Mouse (Mus musculus): ENCODE measurements at regions not wholly inside any gene's neighbourhood (a gene's known extent, or its start where the extent isn't known, plus 50 kb on each side); places are given as distances from the start of the nearest gene placed in this dataset.

- in situ Hi-C loops (cut with MboI, MseI) = no loop called here
These were observed 71.0 kb upstream of the Ctnnb1 start for GRCm38 (mm10) chr9:120857849-120858510.

GRCm38 (mm10) chr9:120860969-120861595 lies 67.9 kb upstream of the Ctnnb1 start:
- in situ Hi-C loops (cut with MboI, MseI) = no loop called here

GRCm38 (mm10) chr9:120861788-120862345 lies 67.1 kb upstream of the Ctnnb1 start:
- in situ Hi-C loops (cut with MboI, MseI) = no loop called here

GRCm38 (mm10) chr9:120864410-120864809 lies 64.6 kb upstream of the Ctnnb1 start:
- in situ Hi-C loops (cut with MboI, MseI) = no loop called here

- in situ Hi-C loops (cut with MboI, MseI) = no loop called here
These were observed 62.8 kb upstream of the Ctnnb1 start for GRCm38 (mm10) chr9:120866251-120866650.

GRCm38 (mm10) chr9:120866709-120867108 lies 62.3 kb upstream of the Ctnnb1 start:
- in situ Hi-C loops (cut with MboI, MseI) = no loop called here

GRCm38 (mm10) chr9:120867861-120868260 lies 61.2 kb upstream of the Ctnnb1 start:
- in situ Hi-C loops (cut with MboI, MseI) = no loop called here

- in situ Hi-C loops (cut with MboI, MseI) = no loop called here
These were observed 60.7 kb upstream of the Ctnnb1 start for GRCm38 (mm10) chr9:120868330-120868729.

- in situ Hi-C loops (cut with MboI, MseI) = no loop called here
These were observed 59.5 kb upstream of the Ctnnb1 start for GRCm38 (mm10) chr9:120869432-120870081.

- in situ Hi-C loops (cut with MboI, MseI) = no loop called here
These were observed 55.7 kb upstream of the Ctnnb1 start for GRCm38 (mm10) chr9:120873293-120873692.

GRCm38 (mm10) chr9:120874416-120874976 lies 54.5 kb upstream of the Ctnnb1 start:
- in situ Hi-C loops (cut with MboI, MseI) = no loop called here

GRCm38 (mm10) chr9:120877101-120877500 lies 51.9 kb upstream of the Ctnnb1 start:
- in situ Hi-C loops (cut with MboI, MseI) = no loop called here
